Mouse (Mus musculus) ES-Bruce4 (cell line): Measurements from ENCODE around the gene Msh5. TPM values are rescaled to one million over a fixed set of nuclear protein-coding genes. Genes with fewer than 3 reads are reported as not detected.
"Not testable (repeated sequence)": the region's sequence is repeated elsewhere in the genome, so short reads cannot be mapped to it uniquely, and the experiment has no call there.

ENCODE experiments used
- H3K27ac ChIP-seq: 2 replicates; pipeline ENCODE4 v1.5.1; 2012; ENCODE audit warnings: low read length, inconsistent platforms; ENCODE audit not compliant: insufficient read depth
- H3K27me3 ChIP-seq: 2 replicates; pipeline ENCODE4 v1.6.1; 2012; ENCODE audit warnings: mild to moderate bottlenecking, low read length, inconsistent platforms; ENCODE audit not compliant: control insufficient read depth, poor library complexity, insufficient read depth, severe bottlenecking
- H3K36me3 ChIP-seq: 2 replicates; pipeline ENCODE4 v1.6.1; 2012; ENCODE audit warnings: inconsistent platforms, mild to moderate bottlenecking, low read length, moderate library complexity; ENCODE audit not compliant: control insufficient read depth, poor library complexity, insufficient read depth, severe bottlenecking
- H3K4me1 ChIP-seq: one replicate; pipeline ENCODE4 v1.8.1; 2011; ENCODE audit warnings: low read length; ENCODE audit not compliant: control insufficient read depth, insufficient read depth
- H3K4me3 ChIP-seq: 2 replicates; pipeline ENCODE4 v1.5.1; 2011; ENCODE audit warnings: low read depth, mild to moderate bottlenecking, low read length
- H3K9ac ChIP-seq: 2 replicates; pipeline ENCODE4 v1.6.1; 2012; ENCODE audit warnings: low read depth, mild to moderate bottlenecking, inconsistent platforms; ENCODE audit not compliant: poor library complexity, severe bottlenecking
- H3K9me3 ChIP-seq: replicated peaks from 2 replicates; pipeline ENCODE4 v1.6.1; 2012; ENCODE audit warnings: mild to moderate bottlenecking, low read length, inconsistent platforms; ENCODE audit not compliant: control insufficient read depth, poor library complexity, insufficient read depth, severe bottlenecking
- CTCF ChIP-seq: IDR thresholded peaks from one replicate; pipeline ENCODE4 v1.8.1; 2011; ENCODE audit warnings: low read depth, low read length
- EP300 ChIP-seq: IDR thresholded peaks from 2 replicates; pipeline ENCODE4 v1.6.1; 2011; ENCODE audit warnings: low read depth, low read length; ENCODE audit not compliant: insufficient read depth
- POLR2A ChIP-seq: IDR thresholded peaks from one replicate; pipeline ENCODE4 v1.8.1; 2011; ENCODE audit warnings: low read length; ENCODE audit not compliant: insufficient read depth
- polyA plus RNA-seq: library from polyadenylated mRNA; stranded (reverse); fragments of >200 nt; gene quantifications from 2 replicates; pipeline ENCODE4 v1.2.4, GENCODE M21; 2011; ENCODE audit warnings: low read depth; ENCODE audit not compliant: missing spikeins, insufficient read depth, insufficient read length

The Msh5 gene
- polyA plus RNA-seq, 1 experiment, result 6.7 TPM

DNA sequence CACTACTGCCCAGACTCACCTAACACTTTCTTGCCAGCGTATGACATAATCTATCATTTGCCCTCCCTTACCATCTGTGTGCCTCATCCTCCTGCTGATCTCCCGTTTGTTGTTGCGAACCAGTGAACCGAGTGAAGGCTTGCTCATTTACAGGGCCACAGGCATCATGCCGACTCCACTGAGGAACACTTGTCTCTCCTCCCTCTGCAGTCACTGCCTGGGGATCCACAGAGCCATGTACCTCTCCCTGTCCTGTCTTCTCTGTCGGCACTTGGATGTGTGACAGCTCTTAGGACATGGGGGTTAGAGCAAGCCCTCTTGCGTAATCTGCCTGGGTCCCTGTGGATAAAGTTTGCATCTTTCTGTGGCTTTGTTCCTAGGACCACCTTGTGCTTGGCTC lies 37.0 kb downstream of the Msh5 start:
- Histone ChIP-seq H3K36me3 (peaks cover 72% of the 10 kb centered on the region), H3K4me1 (no peaks in the 10 kb centered on the region), H3K9me3 (no peaks in the 10 kb centered on the region), H3K9ac (no peak overlapping the region), H3K4me3 (no peak overlapping the region), H3K27me3 (no peaks in the 10 kb centered on the region), H3K27ac (no peak overlapping the region)
- TF ChIP-seq EP300 (no peak), POLR2A (no peak), CTCF (no peak)

DNA sequence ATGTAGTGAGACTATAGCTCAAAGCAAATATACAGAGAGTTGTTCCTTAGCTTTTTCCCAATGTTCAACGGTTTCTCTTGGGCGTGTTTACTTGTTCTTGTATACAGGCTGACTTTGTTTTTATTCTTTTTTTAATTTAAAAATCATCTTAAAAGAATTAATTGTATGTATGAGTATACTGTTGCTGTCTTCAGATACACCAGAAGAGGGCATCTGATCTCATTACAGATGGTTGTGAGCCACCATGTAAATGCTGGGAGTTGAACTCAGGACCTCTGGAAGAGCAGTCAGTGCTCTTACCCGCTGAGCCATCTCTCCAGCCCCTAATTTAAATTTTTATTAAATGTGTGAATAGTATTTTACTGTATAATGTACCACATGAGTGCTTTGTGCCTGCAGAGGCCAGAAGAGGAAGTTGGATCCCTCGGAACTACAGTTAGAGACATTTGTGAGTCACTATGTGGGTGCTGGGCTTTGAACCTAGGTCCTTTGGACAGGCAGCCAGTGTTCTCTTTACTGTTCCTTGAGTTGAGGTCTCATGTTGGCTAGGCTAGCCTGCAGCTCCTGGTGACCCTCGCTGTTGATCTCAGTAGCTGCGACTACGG lies 39.1 kb downstream of the Msh5 start:
- H3K9me3 ChIP-seq, result no peaks in the 10 kb centered on the region
- H3K4me1 ChIP-seq, result no peaks in the 10 kb centered on the region
- no peak overlapping the region for H3K27ac ChIP-seq
- no peak for TF ChIP-seq CTCF
- no peak for TF ChIP-seq EP300
- no peak for TF ChIP-seq POLR2A
- H3K27me3 ChIP-seq, result no peaks in the 10 kb centered on the region
- no peak overlapping the region for H3K9ac ChIP-seq
- H3K36me3 ChIP-seq, result peaks cover 65% of the 10 kb centered on the region
- no peak overlapping the region for H3K4me3 ChIP-seq

DNA sequence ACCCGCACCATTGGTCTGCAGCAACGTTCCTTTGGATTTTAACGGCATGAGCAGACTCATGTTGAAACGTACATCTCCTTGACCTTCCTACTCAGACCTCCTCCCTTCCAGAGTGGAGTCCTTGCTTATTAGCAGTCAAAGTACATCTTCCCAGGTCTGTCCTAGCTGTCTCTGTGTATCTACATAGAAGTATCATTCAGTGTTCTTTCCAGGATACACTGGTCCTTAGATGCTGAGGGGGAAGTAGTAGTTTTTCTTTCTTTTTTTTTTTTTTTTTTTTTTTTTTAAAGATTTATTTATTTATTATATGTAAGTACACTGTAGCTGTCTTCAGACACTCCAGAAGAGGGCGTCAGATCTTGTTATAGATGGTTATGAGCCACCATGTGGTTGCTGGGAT lies 40.6 kb downstream of the Msh5 start:
- not testable (repeated sequence) for H3K4me1 ChIP-seq, H3K27ac ChIP-seq, H3K9ac ChIP-seq, H3K9me3 ChIP-seq, H3K4me3 ChIP-seq, H3K27me3 ChIP-seq
- peaks cover 49% of the 10 kb centered on the region for H3K36me3 ChIP-seq

DNA sequence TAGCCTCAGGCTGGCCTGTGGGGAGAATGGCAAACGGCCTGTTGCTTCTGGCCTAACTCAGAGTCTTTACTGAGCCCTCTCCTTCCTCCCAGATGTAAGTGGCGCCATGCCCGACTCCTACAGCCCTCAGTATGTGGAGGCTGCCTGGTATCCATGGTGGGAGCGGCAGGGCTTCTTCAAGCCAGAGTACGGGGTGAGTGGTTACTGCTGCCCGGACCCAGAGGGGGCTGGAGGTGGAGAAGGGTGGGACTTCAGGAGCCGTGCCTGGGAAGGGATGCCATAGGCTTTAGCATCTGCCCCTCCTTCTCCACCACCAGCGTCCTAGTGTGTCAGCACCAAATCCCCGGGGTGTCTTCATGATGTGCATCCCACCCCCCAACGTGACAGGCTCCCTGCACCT lies 41.4 kb downstream of the Msh5 start:
- Histone ChIP-seq H3K4me1 (no peaks in the 10 kb centered on the region), H3K9ac (no peak overlapping the region), H3K36me3 (peaks cover 42% of the 10 kb centered on the region), H3K27me3 (no peaks in the 10 kb centered on the region), H3K27ac (no peak overlapping the region), H3K4me3 (no peak overlapping the region), H3K9me3 (no peaks in the 10 kb centered on the region)
- no peak for TF ChIP-seq POLR2A
- no peak for TF ChIP-seq EP300
- TF ChIP-seq CTCF, result no peak

DNA sequence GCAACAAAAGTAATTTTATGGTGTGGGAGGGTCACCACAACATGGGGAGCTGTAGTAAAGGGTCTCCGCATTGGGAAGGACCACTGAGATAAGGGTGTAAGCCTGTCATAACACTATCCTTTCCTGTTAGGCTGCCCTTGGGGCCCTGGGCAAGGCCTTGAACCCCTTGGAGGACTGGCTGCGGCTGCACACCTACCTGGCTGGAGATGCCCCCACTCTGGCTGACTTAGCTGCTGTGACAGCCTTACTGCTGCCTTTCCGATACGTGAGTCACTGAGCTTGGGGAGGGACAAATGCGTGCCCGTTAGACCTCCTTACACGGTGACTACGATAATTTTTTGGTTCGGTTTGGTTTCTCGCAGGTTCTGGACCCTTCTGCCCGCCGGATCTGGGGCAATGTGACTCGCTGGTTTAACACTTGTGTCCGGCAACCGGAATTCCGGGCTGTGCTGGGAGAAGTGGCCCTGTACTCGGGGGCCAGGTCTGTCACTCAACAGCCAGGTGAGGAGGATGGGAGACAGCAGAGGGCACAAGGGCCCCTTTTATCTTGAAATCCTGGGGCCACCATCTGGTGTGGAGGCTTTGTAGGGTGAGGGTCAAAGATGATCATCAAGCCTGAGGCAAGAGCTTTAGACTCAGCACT lies 42.3 kb downstream of the Msh5 start:
- Histone ChIP-seq H3K4me1 (no peaks in the 10 kb centered on the region), H3K4me3 (no peak overlapping the region), H3K9me3 (no peaks in the 10 kb centered on the region), H3K36me3 (peaks cover 37% of the 10 kb centered on the region), H3K27ac (no peak overlapping the region), H3K9ac (no peak overlapping the region), H3K27me3 (no peaks in the 10 kb centered on the region)
- no peak for TF ChIP-seq POLR2A
- no peak for TF ChIP-seq CTCF
- TF ChIP-seq EP300, result no peak

DNA sequence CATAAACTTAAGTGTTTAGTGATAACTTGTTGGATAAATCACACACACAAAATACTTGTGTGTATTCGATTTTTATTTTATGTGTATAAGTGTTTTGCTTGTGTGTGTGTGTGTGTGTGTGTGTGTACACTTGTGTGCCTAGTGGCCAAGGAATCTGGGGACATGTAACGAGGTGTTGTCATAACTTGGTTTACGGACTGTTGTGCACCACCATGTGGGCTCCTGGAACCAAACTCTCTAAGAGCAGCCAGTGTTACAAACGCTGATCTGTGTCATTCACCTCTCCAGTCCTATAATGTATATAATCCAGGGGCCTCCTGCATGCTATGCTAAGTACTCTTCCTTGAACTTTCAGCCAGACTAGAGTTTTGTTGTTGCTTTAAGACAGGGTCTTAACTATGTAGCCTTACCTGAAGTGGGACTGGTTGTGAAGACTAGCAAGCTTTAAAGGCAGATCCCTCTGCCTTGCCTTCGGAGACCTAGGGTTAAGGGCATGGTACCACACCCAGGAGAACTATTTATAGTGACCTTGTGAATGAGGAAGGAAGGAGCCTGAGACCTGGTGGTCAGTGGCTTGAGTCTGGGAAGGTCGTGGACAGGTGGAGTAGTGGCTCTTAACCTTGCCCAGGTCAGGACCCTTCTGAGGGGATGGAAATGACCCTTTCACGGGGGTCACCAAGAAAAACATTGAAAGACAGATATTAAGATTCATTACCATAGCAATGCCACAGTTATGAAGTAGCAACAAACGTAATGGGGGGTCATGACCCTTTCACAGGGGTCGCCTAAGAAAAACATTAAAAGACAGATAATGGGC lies 43.3 kb downstream of the Msh5 start:
- Histone ChIP-seq H3K9me3 (no peaks in the 10 kb centered on the region), H3K4me1 (peaks cover 3% of the 10 kb centered on the region), H3K4me3 (no peak overlapping the region), H3K36me3 (peaks cover 30% of the 10 kb centered on the region), H3K9ac (peak overlapping the region; percentile 92; the same call in 1 of the 2 replicates), H3K27me3 (no peaks in the 10 kb centered on the region), H3K27ac (no peak overlapping the region)
- TF ChIP-seq CTCF (no peak), POLR2A (no peak), EP300 (no peak)
